Mouse (Mus musculus) heart, adult 8-10 months (tissue): Measurements from ENCODE around the gene Myo1d. TPM values are rescaled to one million over a fixed set of nuclear protein-coding genes. Genes with fewer than 3 reads are reported as not detected.

ENCODE experiments used
- DNase-seq: peaks from one replicate; pipeline ENCODE4 v3.0.0; 2022; ENCODE audit warnings: low spot score
- total RNA-seq, 4 experiments: library from RNA; stranded (reverse); gene quantifications; 2 replicates each; pipeline ENCODE4 v1.2.4; 2022

The Myo1d gene
- total RNA-seq, 4 experiments from 2014 or later = 7.4 to 10.4 (median 9.5) TPM

- DNase-seq = no peak
Observed at GRCm38 (mm10) chr11:80550264-80550663, 229.6 kb downstream of the Myo1d start.

- no peak for DNase-seq
Observed at GRCm38 (mm10) chr11:80549854-80550253, 230.0 kb downstream of the Myo1d start.

DNA sequence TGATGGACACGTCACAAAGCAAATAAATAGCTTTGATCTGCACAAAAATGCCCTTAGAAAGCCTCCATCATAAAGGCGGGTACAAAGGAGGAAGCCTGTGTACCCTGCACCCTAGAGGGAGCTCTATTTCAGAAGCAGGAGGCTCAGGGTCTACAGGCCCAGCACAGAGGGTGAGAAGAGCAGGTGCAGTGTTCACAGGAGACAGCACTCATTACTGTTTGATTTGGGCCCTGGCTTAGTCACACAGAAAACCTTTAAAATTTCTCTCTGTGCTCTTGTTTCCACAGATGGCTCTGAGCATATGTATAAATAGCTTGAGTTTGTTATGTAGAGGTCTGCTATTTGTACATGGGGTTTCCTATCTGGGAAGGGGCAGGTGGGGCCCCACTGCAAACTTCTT lies 233.6 kb downstream of the Myo1d start:
- no peak for DNase-seq

- no peak for DNase-seq
Observed at GRCm38 (mm10) chr11:80539056-80539455, 240.8 kb downstream of the Myo1d start.

- DNase-seq = peak; percentile 5
Observed at GRCm38 (mm10) chr11:80532966-80533365, 246.9 kb downstream of the Myo1d start.

GRCm38 (mm10) chr11:80529149-80529548 lies 250.7 kb downstream of the Myo1d start:
- no peak for DNase-seq

GRCm38 (mm10) chr11:80527697-80528096 lies 252.1 kb downstream of the Myo1d start:
- no peak for DNase-seq

DNA sequence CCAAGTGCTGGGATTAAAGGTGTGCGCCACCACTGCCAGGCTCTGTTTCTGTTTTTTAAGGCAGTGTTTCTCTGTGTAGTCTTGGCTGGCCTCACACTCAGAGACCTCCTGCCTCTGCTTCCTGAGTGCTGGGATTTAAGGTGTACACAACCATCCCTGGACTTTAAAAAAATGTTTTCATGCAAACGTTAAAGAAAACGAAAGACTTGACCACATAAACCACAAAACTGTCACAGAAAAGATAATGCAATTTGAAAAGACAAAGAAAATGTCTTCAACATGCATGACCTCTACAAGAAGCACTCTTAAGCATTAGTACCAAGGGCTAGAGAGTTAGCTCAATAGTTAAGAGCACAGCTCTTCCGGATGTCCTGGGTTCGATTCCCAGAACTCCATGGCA lies 255.6 kb downstream of the Myo1d start:
- no peak for DNase-seq

GRCm38 (mm10) chr11:80523410-80523809 lies 256.4 kb downstream of the Myo1d start:
- DNase-seq = no peak

GRCm38 (mm10) chr11:80522852-80523251 lies 257.0 kb downstream of the Myo1d start:
- DNase-seq = peak; percentile 56

DNA sequence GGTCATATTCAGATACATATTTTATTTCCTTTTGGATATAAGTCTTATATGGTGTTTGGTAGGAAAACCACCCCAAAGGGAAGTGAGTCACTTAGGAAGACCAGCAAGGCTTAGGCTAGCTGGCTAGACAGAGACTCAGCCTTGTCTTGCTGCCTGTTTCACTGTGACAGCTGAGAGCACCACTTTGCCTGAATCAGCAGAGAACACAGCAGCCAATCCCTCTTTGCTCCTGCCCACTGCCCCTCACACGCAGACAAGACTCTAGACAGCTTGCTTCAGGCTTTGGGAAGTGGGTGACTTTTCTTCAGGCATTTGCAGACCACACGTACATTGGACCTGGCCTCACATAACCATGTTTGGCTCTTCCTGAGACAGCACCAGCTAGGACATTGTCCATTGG lies 258.7 kb downstream of the Myo1d start:
- DNase-seq = no peak

DNA sequence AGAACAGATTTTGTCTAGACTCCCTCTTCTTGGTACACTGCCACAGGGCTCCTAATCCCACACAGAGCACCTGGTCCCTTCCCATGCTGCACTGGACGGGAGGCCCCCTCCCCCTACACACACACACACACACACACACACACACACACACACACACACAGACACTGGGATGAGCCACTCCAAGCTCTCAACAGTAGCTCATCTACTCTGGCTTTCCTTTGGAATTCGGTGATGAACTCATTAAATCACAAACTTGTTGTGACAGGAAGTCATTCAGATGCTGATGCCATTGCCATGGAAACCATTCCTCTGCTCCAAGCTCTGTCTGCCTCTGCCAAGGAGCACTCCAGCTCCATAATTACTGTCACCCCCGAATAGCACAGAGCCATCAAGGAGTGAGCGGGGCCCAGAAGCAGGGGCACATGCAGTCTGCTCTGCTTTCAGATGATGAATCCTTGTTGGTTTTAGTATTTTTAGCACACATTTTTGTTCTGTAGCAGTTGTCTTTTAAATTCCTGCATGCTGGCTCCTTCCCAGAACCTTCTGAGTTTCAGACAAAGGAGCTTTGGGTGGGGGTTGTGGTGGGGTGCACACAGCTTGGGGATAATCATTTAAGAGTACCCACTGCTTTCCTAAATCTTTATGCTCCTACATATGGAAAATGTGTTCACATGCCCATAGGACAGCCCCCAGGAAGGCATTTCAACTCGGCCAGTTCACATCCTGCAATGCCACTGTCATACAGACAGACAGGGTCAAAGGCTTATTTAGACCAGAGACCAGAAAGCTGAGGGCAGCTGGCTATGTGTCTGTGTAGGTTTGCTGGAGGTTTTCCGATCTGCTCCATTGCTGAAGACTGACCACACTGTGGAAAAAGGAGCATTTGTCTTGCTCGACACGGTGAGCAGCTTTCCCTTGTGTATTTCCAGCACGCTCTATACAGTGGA lies 261.1 kb downstream of the Myo1d start:
- no peak for DNase-seq

GRCm38 (mm10) chr11:80515895-80516294 lies 263.9 kb downstream of the Myo1d start:
- no peak for DNase-seq

- no peak for DNase-seq
Observed at GRCm38 (mm10) chr11:80515346-80515745, 264.5 kb downstream of the Myo1d start.

GRCm38 (mm10) chr11:80513796-80514195 lies 266.0 kb downstream of the Myo1d start:
- no peak for DNase-seq

- DNase-seq = no peak
Observed at GRCm38 (mm10) chr11:80512313-80513056, 267.3 kb downstream of the Myo1d start.

DNA sequence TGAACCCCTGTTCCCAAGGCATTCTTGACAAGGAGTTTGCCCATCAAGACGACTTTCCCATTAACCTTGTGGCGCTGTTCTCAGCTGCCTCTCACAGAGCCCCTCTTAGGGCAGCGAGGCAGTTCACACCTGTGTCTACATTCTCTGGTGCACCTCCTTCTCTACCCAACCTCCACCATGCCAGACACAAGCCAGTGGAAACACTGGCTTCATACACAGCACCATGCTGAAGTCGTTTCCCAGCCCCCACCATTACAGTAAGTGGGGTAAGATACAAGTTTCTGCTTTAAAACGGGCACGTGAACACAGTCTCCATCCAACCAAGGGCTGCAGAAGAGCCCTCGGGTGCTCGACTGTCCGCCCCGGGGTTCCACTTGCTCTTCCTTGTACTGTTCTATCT lies 269.7 kb downstream of the Myo1d start:
- no peak for DNase-seq

- DNase-seq = no peak
Observed at GRCm38 (mm10) chr11:80509176-80509506, 270.7 kb downstream of the Myo1d start.

GRCm38 (mm10) chr11:80508361-80509175 lies 271.3 kb downstream of the Myo1d start:
- no peak for DNase-seq

GRCm38 (mm10) chr11:80507791-80508190 lies 272.0 kb downstream of the Myo1d start:
- no peak for DNase-seq

DNA sequence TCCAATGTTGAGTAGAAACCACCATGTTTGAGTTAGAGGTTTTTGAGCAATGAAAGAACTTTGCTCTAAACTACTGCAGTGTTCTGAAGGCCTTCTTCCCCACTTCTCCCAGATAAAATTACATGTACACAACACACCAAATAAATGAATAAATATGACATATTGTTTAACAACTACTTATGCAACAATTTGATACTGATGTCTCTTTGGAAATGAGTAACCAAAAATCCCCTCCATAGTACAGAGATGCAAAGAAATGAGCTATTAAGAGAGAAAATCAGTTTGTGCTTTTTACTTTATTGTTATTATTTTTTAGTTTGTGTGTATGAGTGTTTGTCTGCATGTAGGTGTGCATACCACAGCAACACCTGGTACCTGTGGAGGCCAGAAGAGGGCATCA lies 273.3 kb downstream of the Myo1d start:
- no peak for DNase-seq

DNA sequence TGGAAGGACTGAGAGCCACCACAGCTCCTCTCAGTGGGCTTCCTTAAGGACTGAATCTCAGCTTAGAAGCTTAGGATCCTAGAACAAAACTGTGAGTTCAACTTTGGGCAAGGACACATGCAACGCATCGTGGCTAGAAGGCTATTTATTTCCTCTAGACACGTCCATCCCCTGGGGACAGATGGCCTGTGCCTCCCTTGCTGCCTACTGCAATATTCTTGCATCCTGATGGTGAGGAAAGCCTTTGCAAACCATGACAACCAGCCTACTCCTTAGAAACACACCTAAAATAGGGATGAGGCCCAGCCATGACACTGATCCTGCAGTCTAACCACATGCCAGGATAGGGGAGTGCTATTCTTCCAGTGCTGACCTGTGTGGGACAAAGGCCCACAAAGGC lies 274.2 kb downstream of the Myo1d start:
- no peak for DNase-seq
